Mouse (Mus musculus): ENCODE data around the gene Lrrc73.

DNA sequence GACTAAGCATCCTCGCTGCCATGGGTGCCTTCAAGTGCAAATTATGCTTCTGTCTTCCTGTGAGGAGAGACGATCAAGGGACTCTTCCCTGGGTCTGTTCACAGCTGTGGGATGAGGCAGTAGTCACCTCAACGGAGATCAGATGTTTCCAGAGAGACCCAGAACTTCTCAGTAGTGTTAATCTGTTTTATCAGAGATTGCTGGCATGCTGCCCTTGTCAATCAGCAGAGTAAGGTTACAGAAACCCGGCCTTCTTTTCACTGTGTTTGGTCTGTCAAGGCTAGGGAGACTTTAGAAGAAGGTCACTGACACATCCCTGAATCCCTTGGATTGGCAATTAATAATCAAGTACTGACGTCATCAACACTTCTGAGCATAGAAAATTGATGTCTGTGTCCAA, 15.9 kb upstream of the Lrrc73 start:
- TF ChIP-seq CTCF (IDR thresholded peaks at IDR 0.05; ENCODE audit: low read depth) (no peak), EP300 (optimal IDR thresholded peaks at IDR 0.05) (no peak)
